Mouse (Mus musculus): ENCODE results near the gene Uggt2.
"Not testable (repeated sequence)": the region's sequence is repeated elsewhere in the genome, so short reads cannot be mapped to it uniquely, and the experiment has no call there.

The Uggt2 gene

DNA sequence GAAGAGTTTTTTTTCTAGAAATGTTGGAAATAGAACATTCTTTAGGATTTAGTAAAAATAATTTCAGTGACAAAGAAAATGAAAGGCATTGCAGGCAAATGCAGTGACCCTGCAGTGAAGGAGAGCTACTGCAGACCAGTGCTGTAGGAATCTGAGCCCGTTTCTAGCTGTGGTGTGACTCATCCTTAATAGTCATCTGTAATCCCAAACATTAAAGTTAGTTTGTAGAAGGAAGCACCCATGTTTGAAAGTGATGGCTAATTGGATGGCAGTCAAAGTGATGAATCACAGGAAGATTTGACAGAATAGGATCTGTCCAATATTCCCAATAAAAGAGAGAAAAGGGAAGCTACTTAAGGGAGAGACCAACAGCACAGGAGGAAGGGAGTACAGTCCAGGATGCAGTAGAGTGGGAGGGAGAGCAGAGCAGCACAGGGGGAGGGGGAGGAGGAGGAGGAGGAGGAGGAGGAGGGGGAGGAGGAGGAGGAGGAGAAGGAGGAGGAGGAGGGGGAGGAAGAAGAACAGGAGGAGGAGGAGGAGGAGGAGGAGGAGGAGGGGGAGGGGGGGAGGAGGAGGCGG lies 71.5 kb downstream of the Uggt2 start:
- no peak for DNase-seq (ENCODE audit: low spot score)

DNA sequence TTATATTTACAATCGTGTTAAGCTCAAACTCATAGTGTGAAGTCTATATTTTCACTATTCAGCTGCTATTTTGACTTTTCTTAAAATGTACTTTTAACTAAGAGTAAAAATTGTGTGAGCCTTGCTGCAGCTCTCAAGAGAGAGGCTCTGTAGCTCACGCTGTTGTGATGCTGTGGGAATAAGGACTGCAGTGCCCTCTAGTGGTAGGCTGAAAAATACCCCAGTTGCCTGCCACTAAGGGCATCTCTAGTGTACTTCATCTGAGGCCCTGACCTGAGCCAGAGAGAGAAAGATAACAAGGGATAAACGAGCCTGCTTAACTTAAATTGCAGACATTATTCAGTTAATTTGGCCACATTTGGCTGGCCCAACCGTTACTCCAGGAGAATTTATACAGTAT lies 72.1 kb downstream of the Uggt2 start:
- DNase-seq (ENCODE audit: low spot score): peak; percentile 80

GRCm38 (mm10) chr14:119025889-119026288 lies 73.3 kb downstream of the Uggt2 start:
- peak; percentile 26 for DNase-seq (ENCODE audit: low spot score)

GRCm38 (mm10) chr14:119013549-119013948 lies 85.7 kb downstream of the Uggt2 start:
- DNase-seq (ENCODE audit: low spot score): no peak

DNA sequence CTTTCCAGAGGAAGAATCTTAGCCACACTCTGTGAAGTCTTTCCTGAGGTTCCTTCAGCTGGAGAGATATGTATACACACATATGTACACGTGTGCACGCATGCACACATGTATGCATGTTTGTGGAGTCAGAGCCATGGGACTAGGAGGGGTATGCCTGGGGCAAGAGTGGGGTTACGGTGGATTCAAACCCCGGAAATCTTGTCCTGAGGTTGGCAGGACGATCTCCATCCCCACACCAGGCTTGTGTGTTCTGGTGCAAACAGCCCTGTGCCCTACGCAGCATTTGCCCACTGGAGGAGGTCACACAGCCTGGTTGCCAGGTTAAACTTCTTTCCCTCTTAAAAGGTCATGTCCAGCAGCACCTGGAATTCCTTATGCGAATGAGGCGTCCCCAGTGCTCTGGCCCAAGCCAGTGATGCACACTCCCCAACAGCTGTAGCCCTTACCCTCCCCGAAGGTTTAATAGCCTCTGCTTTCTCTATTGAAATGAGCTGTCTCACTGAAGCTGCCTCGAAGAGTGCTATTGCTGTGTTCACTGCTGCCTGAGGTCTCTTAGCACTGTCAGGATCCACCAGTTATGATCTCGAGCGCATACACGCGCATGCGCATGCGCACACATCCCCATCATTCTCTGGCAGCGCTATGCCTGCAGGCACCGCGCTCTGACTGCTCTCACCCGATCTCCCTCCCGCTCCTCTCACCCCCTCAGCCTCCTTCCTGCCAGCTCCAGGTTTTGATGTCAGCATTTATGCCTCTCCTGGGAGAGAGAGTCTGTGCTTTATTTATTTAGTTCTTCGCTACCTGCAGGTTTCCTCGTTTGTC lies 86.4 kb downstream of the Uggt2 start:
- DNase-seq (ENCODE audit: low spot score): no peak

DNA sequence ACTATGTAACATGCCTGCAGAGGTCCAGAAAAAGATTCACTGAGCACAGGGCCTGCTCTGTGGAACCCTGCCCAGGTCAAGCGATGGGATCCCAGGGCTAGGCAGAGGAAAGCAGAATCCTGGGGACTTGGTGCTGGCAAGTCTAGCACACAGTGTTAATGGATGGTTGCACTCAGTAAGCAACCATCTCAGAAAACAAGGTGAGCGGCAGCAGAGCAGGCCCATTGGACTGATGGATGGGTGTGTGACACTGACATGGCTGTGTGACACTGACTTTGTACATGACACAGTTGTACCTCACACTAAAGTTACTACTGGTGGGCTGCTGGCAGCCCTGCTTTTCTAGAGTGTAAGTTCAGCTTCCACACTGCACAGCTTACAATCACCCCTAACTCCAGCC lies 89.7 kb downstream of the Uggt2 start:
- DNase-seq (ENCODE audit: low spot score): no peak

GRCm38 (mm10) chr14:119008031-119008590 lies 91.1 kb downstream of the Uggt2 start:
- DNase-seq (ENCODE audit: low spot score): no peak

DNA sequence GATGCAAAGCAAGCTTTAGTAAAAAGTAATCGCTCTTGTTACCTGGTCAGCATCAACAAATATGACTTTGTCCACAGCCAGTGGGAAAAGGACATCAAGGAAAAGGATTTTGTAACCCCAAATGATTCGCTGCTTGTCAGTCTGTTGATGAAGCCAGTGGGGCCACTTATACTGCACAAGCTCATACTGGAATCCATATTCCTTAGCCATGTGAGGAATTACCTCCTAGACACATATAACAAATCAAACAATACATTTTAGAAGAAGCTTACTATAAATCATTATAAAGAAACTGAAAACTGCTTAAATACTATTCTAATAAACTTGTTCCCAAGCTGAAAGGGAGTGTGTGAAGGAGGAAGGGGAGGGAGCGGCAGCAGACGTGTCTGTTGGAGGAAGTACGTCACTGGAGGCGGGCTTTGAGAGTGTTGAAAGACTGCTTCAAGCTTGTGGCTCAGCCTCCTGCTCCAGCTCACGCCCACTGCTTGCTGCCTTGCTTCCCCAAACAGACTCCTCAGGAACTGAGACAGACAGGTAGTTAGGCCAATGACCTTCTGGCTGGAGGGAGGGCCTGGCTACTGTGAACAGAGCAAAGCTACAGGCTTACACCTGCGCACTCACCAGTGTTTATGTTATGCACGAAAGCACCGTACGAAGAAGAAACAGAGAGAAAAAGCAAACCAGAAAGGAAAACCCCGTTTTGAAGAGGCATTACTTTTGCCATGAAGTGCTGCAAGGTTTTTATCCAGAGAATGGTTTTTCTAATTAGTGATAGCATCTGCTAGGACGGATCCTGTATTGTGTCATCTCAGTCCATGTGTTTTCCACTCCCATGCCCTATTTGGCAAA lies 91.9 kb downstream of the Uggt2 start:
- peak; percentile 49 for DNase-seq (ENCODE audit: low spot score)

DNA sequence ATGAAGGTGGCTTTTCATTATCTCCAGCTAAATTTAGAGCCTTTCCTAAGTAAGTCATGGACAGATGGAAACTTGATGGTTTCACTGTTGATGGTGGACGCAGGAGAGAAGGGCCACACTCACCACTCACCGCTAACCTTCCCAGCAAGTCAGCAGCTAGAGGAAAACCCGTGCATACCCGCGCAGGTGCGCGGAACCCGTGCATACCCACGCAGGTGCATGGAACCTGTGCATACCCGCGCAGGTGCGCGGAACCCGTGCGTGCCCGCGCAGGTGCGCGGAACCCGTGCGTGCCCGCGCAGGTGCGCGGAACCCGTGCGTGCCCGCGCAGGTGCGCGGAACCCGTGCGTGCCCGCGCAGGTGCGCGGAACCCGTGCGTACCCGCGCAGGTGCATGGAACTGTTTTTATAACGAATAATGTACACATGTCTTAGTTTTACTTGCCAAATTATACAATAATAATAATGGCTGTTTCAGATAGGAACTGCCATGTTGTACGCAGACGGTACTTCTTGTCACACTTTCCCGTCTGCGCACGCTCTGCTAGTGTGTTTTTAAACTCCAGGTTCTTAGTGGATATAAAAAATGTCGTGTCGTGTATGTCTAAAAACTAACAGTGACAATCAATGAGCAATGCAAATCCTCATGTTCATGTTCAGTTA lies 92.7 kb downstream of the Uggt2 start:
- DNase-seq (ENCODE audit: low spot score): no peak

DNA sequence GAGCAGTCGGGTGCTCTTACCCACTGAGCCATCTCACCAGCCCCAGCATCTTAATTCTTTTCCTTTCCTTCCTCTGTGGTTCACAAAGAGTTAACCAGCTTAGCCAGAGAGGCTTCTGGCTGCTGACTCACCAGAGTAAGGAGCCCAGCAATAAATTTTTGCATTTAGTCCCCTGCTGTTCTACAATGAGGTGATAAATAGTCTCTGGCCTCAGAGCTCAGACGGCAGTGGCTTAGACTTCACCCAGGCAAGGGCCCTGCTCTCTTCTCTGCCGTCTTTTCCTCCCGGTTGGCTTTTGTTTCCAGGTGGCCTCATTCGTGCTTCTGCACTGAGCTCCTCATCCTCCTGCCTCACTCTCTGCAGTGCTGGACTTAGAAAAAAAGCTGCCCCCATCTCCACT lies 93.4 kb downstream of the Uggt2 start:
- no peak for DNase-seq (ENCODE audit: low spot score)

- DNase-seq (ENCODE audit: low spot score): peak; percentile 6
Observed at GRCm38 (mm10) chr14:119003320-119003719, 95.9 kb downstream of the Uggt2 start.

GRCm38 (mm10) chr14:118995226-118995925 lies 103.9 kb downstream of the Uggt2 start:
- no peak for DNase-seq (ENCODE audit: low spot score)

DNA sequence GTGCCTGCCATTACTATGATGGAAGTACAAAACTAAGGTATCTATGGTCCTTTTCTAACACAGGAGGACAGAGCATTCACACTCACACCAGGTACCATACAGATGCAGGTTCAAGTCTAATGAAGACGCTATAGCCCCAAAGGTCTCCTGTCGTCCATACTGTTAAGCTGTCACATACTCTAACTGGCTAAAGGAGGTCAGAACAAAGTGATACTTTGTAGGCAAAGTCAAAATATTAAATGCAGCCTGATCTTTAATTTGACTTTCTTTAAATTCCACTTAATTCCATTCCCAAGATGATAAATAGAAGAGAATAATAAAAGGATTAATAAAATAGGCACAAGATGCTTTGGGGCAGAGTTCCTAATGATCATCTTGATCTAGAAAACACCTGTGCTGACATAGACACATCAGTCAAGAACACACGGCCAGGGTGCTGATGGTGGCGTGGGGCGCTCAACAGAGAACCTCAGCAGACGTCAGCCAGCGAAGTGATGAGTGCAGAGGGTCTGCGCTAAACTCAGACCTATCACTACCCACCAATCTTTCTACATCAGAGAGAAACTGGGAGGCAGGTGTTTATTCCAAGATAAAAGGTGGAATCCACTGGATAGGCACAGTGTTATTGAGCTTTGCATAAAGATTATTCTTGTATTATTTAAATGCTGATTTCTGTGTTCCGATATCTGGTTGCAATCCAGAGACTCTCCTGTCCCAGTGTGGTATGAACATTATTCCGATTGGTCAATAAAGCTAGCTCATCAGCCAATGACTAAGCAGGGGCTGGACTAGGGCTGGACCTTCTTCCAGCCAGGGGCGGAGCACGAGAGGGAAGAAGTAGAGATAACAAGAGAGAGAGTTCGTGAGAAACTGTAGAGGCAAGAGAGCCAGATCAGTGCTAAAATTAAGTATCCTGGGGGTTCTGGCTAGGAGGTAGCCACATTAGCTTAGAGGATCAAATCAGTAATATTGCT lies 111.4 kb downstream of the Uggt2 start:
- DNase-seq (ENCODE audit: low spot score): no peak

GRCm38 (mm10) chr14:118986653-118987522 lies 112.3 kb downstream of the Uggt2 start:
- peak; percentile 18 for DNase-seq (ENCODE audit: low spot score)

GRCm38 (mm10) chr14:118984161-118984560 lies 115.1 kb downstream of the Uggt2 start:
- DNase-seq (ENCODE audit: low spot score): no peak

GRCm38 (mm10) chr14:118983396-118983795 lies 115.8 kb downstream of the Uggt2 start:
- no peak for DNase-seq (ENCODE audit: low spot score)

GRCm38 (mm10) chr14:118982429-118983045 lies 116.7 kb downstream of the Uggt2 start:
- DNase-seq (ENCODE audit: low spot score): not testable (repeated sequence)

GRCm38 (mm10) chr14:118981711-118982428 lies 117.4 kb downstream of the Uggt2 start:
- DNase-seq (ENCODE audit: low spot score): not testable (repeated sequence)
